Comparison of ENCODE assay signal across 8 mouse cellular contexts in the genomic region with DNA sequence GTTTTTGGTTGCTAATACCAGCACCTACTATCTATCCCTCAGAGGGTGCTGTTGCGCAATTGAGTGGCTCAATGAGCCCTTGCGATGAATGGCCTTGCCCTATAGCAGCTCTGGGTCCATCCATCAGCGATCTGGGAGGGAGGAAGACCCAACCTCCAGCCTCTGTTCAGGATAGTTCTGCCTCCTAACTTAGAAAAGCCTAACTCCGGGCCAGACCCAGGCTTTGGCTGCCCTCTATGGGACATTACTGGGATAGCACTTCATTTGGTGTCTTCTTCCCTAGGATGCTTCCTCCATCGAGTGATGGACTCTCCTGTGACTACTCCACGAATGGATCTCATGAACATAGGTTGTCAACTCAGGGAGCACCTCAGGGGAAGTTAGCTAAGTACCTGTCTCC. TPM values are rescaled to one million over a fixed set of nuclear protein-coding genes. Genes with fewer than 3 reads are reported as not detected.
DNase-seq lines count a peak whose midpoint lies in the region; ATAC-seq and TF ChIP-seq lines count a peak whose summit lies in the region.

No protein-coding gene starts in this region.

- H3K4me2 ChIP-seq in CH12.LX (ENCODE audit: insufficient read depth, low read depth, poor library complexity, severe bottlenecking), result no peak overlapping the region
- H3K4me2 ChIP-seq in lung, postnatal 0 days (replicated peaks; ENCODE audit: low read depth, low read length), result no peak overlapping the region

- H3K79me2 ChIP-seq in CH12.LX (replicated peaks; ENCODE audit: control insufficient read depth, extremely low read depth, insufficient read depth, poor library complexity, severe bottlenecking), result no peaks in the 10 kb centered on the region

- no peaks in the 10 kb centered on the region for H3K4me1 ChIP-seq in CH12.LX (ENCODE audit: control insufficient read depth in 1 of 2, insufficient read depth in 2 of 2)
- H3K4me1 ChIP-seq in lung, postnatal 0 days (ENCODE audit: insufficient read depth, low read depth, low read length), result no peaks in the 10 kb centered on the region

- dilution Hi-C loops in CH12.LX (cut with MboI; ENCODE audit: extremely low pct_ligation_motif_present, extremely low pct_unique_long_range_greater_than_20kb, low sequenced_read_pairs), result no loop called here

- H3K9ac ChIP-seq in CH12.LX (ENCODE audit: insufficient read depth, low read depth), result no peak overlapping the region
- H3K9ac ChIP-seq in lung, postnatal 0 days (replicated peaks; ENCODE audit: low read depth), result no peak overlapping the region

- WGBS in lung, postnatal 0 days, result 10% methylated on average over 6 of the region's 6 CpGs

- ATAC-seq in lung, postnatal 0 days, result peak; percentile 17; the same call in 1 of the 2 replicates
- ATAC-seq in erythroid progenitor cell, adult 5-6 weeks (replicated peaks; ENCODE audit: low FRiP score, poor library complexity, severe bottlenecking), result no peak

- peak; percentile 68 to 93 for TF ChIP-seq CTCF in CH12.LX (conservative IDR thresholded peaks at IDR 0.05 in 1 of 2, IDR thresholded peaks at IDR 0.05 in 1 of 2; ENCODE audit: low read depth in 2 of 2, low read length in 2 of 2)
- TF ChIP-seq CTCF in layer of hippocampus, adult 2 months (conservative IDR thresholded peaks at IDR 0.05), result peak; percentile 95
- peak; percentile 91 for TF ChIP-seq CTCF in lung, postnatal 0 days (IDR thresholded peaks at IDR 0.05)

- peak; percentile 54 for DNase-seq in CH12.LX (ENCODE audit: extremely low read depth)
- DNase-seq in adrenal gland, adult 18-20 months (ENCODE audit: low spot score in 2 of 2), result peak; percentile 64 to 72
- DNase-seq in embryo, embryonic 10.5 days (ENCODE audit: low spot score), result peak; percentile 84
- peak; percentile 59 for DNase-seq in heart, adult 8-10 months (ENCODE audit: low spot score)
- peak; percentile 38 to 85 for DNase-seq in layer of hippocampus, adult 2 months (ENCODE audit: low spot score in 2 of 2)
- DNase-seq in lung, postnatal 0 days (ENCODE audit: low spot score), result peak; percentile 70
- DNase-seq in right cerebral cortex, adult 18-20 months, result peak; percentile 64

- no peak for TF ChIP-seq POLR2A in CH12.LX (IDR thresholded peaks at IDR 0.05; ENCODE audit: low read depth, low read length)

- TF ChIP-seq RAD21 in CH12.LX (IDR thresholded peaks at IDR 0.05; ENCODE audit: low read depth, low read length), result peak; percentile 91

- no peaks in the 10 kb centered on the region for H3K36me3 ChIP-seq in CH12.LX (replicated peaks in 1 of 2; ENCODE audit: control insufficient read depth in 1 of 2, insufficient read depth in 1 of 2, low read length in 1 of 2)
- no peaks in the 10 kb centered on the region for H3K36me3 ChIP-seq in lung, postnatal 0 days (ENCODE audit: insufficient read depth, low read length)

- no peak for TF ChIP-seq EP300 in CH12.LX (IDR thresholded peaks at IDR 0.05; ENCODE audit: low read length)
- TF ChIP-seq EP300 in lung, postnatal 0 days (IDR thresholded peaks at IDR 0.05), result no peak

- H3K27me3 ChIP-seq in CH12.LX (replicated peaks), result peaks cover 46% of the 10 kb centered on the region
- no peaks in the 10 kb centered on the region for H3K27me3 ChIP-seq in lung, postnatal 0 days (replicated peaks; ENCODE audit: insufficient read depth, low read length)

- H3K27ac ChIP-seq in CH12.LX (ENCODE audit: insufficient read depth, low read depth), result no peak overlapping the region
- no peak overlapping the region for H3K27ac ChIP-seq in layer of hippocampus, adult 2 months
- no peak overlapping the region for H3K27ac ChIP-seq in lung, postnatal 0 days (ENCODE audit: low read length)

- no peaks in the 10 kb centered on the region for H3K9me3 ChIP-seq in CH12.LX (replicated peaks; ENCODE audit: low read length)
- H3K9me3 ChIP-seq in lung, postnatal 0 days (ENCODE audit: low read length), result no peaks in the 10 kb centered on the region

- in situ Hi-C loops in CH12.LX (cut with MboI; ENCODE audit: low pct_ligation_motif_present, low pct_unique_long_range_greater_than_20kb, low sequenced_read_pairs), result loop anchor here (10.0 kb wide), 1 partner anchor 163 kb away; no protein-coding TSS in a partner anchor

- no peak overlapping the region for H3K4me3 ChIP-seq in CH12.LX (replicated peaks in 1 of 3; ENCODE audit: low read depth in 2 of 3, low read length in 2 of 3, poor library complexity in 1 of 3)
- H3K4me3 ChIP-seq in layer of hippocampus, adult 2 months, result no peak overlapping the region
- no peak overlapping the region for H3K4me3 ChIP-seq in lung, postnatal 0 days (ENCODE audit: low read depth, low read length)

TF ChIP-seq in CH12.LX, 34 proteins besides CTCF, POLR2A, EP300 and RAD21:
- TF ChIP-seq NELFE (IDR thresholded peaks at IDR 0.05; ENCODE audit: low read depth, low read length) (peak; percentile 39; the same call in 1 of the 2 replicates), ZC3H11A (IDR thresholded peaks at IDR 0.05; ENCODE audit: low read depth, low read length) (peak; percentile 44), USF1 (IDR thresholded peaks at IDR 0.05; ENCODE audit: low read depth, low read length) (no peak), SMC3 (IDR thresholded peaks at IDR 0.05; ENCODE audit: low read depth, low read length) (peak; percentile 85)
TF ChIP-seq in CH12.LX: peak in this region for 3.

RNA-seq across cellular contexts. Expression of gene Col6a6, which starts 29.8 kb away (rescaled TPM):
- total RNA-seq in CH12.LX (2012; rRNA removed) (not detected in 2 replicates), CH12.LX (2014; rRNA removed) (not detected in 2 replicates)
- not detected in 2 replicates for polyA plus RNA-seq in CH12.LX (2012; ENCODE audit: insufficient read length, low read depth)
- total RNA-seq in adrenal gland, adult 18-20 months (2021), result 1 to 10 TPM in 1 of 2 experiments, under 1 TPM in 1; 0.96 to 2.1 TPM
- total RNA-seq in heart, adult 8-10 months (2022), result 1 to 10 TPM; 2.3 to 4.3 (median 3.4) TPM
- under 1 TPM; 0.34 to 0.44 TPM for total RNA-seq in layer of hippocampus, adult 2 months (2021)
- polyA plus RNA-seq in lung, postnatal 0 days (2015; fragmentation: Nextera tagmentation; extraction: Ambion mirVana), result 0.07 and 0.12 TPM in 2 replicates
- total RNA-seq in erythroid progenitor cell, adult 5-6 weeks (2015; ENCODE audit: low replicate concordance), result not detected in 2 replicates
- not detected in 2 replicates for total RNA-seq in erythroid progenitor cell, adult 5-6 weeks (2017; ENCODE audit: low replicate concordance)
